Mouse (Mus musculus): ENCODE results near the gene Chrdl2.

DNA sequence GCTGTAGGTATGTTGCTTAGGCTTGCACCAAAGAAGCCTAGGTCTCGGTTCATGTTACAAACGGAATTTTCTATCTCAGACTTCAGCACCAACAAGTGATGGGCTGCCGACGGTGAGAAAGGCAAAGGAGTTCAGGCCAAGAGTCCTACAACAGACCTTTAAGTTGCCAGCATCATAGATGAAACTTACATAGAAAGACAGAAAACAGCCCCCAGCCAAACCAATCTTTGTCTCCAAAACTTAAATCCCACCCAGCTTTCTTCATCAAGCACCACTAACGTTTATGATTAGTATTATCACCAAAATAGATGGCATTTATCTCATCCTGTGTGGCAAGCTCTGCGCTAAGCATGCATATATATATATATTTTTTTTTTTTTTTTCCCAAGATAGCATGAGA is 26.9 kb upstream of the Chrdl2 start:
- TF ChIP-seq EP300 (IDR thresholded peaks at IDR 0.05; ENCODE audit: low read depth) (no peak), CTCF (IDR thresholded peaks at IDR 0.05; ENCODE audit: low read depth) (no peak)

Measured in liver, postnatal 0 days (tissue).